Mouse (Mus musculus) myocyte (in vitro differentiated cells): Measurements from ENCODE around the gene Ccdc51. TPM values are rescaled to one million over a fixed set of nuclear protein-coding genes. Genes with fewer than 3 reads are reported as not detected.

Experiments
- H3K27me3 ChIP-seq: one replicate; pipeline ENCODE4 v1.6.1; 2011; ENCODE audit not compliant: control insufficient read depth, insufficient read depth, insufficient read length
- H3K36me3 ChIP-seq: one replicate; pipeline ENCODE4 v1.6.1; 2011; ENCODE audit not compliant: control insufficient read depth, insufficient read depth
- H3K4me2 ChIP-seq: one replicate; pipeline ENCODE4 v1.6.1; 2011; ENCODE audit warnings: low read depth, control low read depth
- H3K4me3 ChIP-seq: one replicate; pipeline ENCODE4 v1.5.1; 2011; ENCODE audit warnings: mild to moderate bottlenecking, control low read depth, moderate library complexity
- H3K79me2 ChIP-seq: one replicate; pipeline ENCODE4 v1.6.1; 2011; ENCODE audit not compliant: control insufficient read depth, insufficient read depth
- H3ac ChIP-seq: one replicate; pipeline ENCODE4 v1.6.1; 2011; ENCODE audit not compliant: control insufficient read depth, insufficient read length
- CEBPB ChIP-seq: IDR thresholded peaks from 2 replicates; pipeline ENCODE4 v1.6.1; 2011; ENCODE audit warnings: mild to moderate bottlenecking, moderate library complexity; ENCODE audit not compliant: poor library complexity, insufficient read depth, severe bottlenecking
- E2F4 ChIP-seq: IDR thresholded peaks from one replicate; pipeline ENCODE4 v1.6.1; 2011; ENCODE audit warnings: mild to moderate bottlenecking, control low read depth, moderate library complexity; ENCODE audit not compliant: insufficient read depth
- MAX ChIP-seq: IDR thresholded peaks from one replicate; pipeline ENCODE4 v1.6.1; 2011; ENCODE audit warnings: low read depth, mild to moderate bottlenecking, control low read depth
- MYOD1 ChIP-seq, 3 experiments: IDR thresholded peaks; one replicate each; pipeline ENCODE4 v1.6.1; 2011; ENCODE audit warnings: control low read depth in 2 of 3, low read depth in 2 of 3, mild to moderate bottlenecking in 2 of 3, moderate library complexity in 1 of 3; ENCODE audit not compliant: insufficient read length in 2 of 3, control insufficient read depth in 1 of 3
- MYOG ChIP-seq, 3 experiments: IDR thresholded peaks; one replicate each; pipeline ENCODE4 v1.6.1; 2011; ENCODE audit warnings: control low read depth in 2 of 3, low read depth in 2 of 3, mild to moderate bottlenecking in 2 of 3; ENCODE audit not compliant: insufficient read length in 2 of 3, control insufficient read depth in 1 of 3, insufficient read depth in 1 of 3
- POLR2A ChIP-seq: IDR thresholded peaks from one replicate; pipeline ENCODE4 v1.6.1; 2011; ENCODE audit warnings: low read depth, mild to moderate bottlenecking, control low read depth, moderate library complexity; ENCODE audit not compliant: insufficient read length
- POLR2AphosphoS2 ChIP-seq: IDR thresholded peaks from one replicate; pipeline ENCODE4 v1.6.1; 2011; ENCODE audit warnings: low read depth, control low read depth; ENCODE audit not compliant: insufficient read length
- REST ChIP-seq: IDR thresholded peaks from one replicate; pipeline ENCODE4 v1.6.1; 2011; ENCODE audit warnings: mild to moderate bottlenecking, control low read depth, moderate library complexity; ENCODE audit not compliant: insufficient read depth, insufficient read length
- SRF ChIP-seq: IDR thresholded peaks from one replicate; pipeline ENCODE4 v1.6.1; 2011; ENCODE audit warnings: low read depth; ENCODE audit not compliant: control insufficient read depth, insufficient read length
- TCF12 ChIP-seq: IDR thresholded peaks from one replicate; pipeline ENCODE4 v1.6.1; 2011; ENCODE audit warnings: mild to moderate bottlenecking, control low read depth; ENCODE audit not compliant: poor library complexity, insufficient read depth, severe bottlenecking
- TCF3 ChIP-seq: IDR thresholded peaks from one replicate; pipeline ENCODE4 v1.6.1; 2011; ENCODE audit warnings: low read depth, control low read depth; ENCODE audit not compliant: insufficient read length
- USF1 ChIP-seq: IDR thresholded peaks from one replicate; pipeline ENCODE4 v1.6.1; 2011; ENCODE audit warnings: low read depth, mild to moderate bottlenecking, control low read depth, moderate library complexity
- polyA plus RNA-seq: library from polyadenylated mRNA; unstranded; fragments of >200 nt; fragmentation: generic; extraction: Trizol; gene quantifications from one replicate; pipeline ENCODE4 v1.2.1, GENCODE M21; 2012; ENCODE audit warnings: missing spikeins

Ccdc51 gene
- polyA plus RNA-seq, 1 experiment: 13.8 TPM

DNA sequence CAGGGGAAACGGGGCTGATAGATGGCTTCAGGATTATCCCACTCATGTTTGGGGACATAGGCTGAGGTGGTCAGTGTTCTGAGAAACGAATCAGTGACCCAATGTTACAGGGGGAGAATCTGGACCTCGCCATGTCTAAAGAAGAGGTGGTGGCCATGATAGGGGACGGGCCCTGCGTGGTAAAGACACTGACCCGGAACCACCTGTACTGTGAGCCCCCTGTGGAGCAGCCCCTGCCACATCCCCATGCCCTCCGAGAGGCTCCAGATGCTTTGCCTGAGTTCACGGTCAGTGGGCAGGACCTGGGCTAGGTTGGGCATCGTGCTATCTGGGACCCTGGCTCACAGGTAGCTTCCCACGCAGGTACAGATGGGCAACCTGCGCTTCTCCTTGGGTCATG is 27.9 kb downstream of the Ccdc51 start:
- no peak for TF ChIP-seq POLR2AphosphoS2
- no peak for TF ChIP-seq CEBPB
- TF ChIP-seq TCF3: no peak
- no peak for TF ChIP-seq POLR2A
- no peak for TF ChIP-seq MYOG (IDR thresholded peaks at IDR 0.05; ENCODE audit: control insufficient read depth in 1 of 3, insufficient read depth in 1 of 3, insufficient read length in 2 of 3, low read depth in 2 of 3)
- TF ChIP-seq TCF12: no peak
- no peak for TF ChIP-seq SRF
- no peak for TF ChIP-seq REST
- no peak for TF ChIP-seq E2F4
- no peak for TF ChIP-seq MYOD1 (IDR thresholded peaks at IDR 0.05; ENCODE audit: control insufficient read depth in 1 of 3, insufficient read length in 2 of 3, low read depth in 2 of 3)
- TF ChIP-seq USF1: no peak
- TF ChIP-seq MAX: no peak
- H3K79me2 ChIP-seq: no peaks in the 10 kb centered on the region
- H3K27me3 ChIP-seq: no peaks in the 10 kb centered on the region
- no peak overlapping the region for H3ac ChIP-seq
- H3K36me3 ChIP-seq: peaks cover 5% of the 10 kb centered on the region
- no peak overlapping the region for H3K4me2 ChIP-seq
- no peak overlapping the region for H3K4me3 ChIP-seq

DNA sequence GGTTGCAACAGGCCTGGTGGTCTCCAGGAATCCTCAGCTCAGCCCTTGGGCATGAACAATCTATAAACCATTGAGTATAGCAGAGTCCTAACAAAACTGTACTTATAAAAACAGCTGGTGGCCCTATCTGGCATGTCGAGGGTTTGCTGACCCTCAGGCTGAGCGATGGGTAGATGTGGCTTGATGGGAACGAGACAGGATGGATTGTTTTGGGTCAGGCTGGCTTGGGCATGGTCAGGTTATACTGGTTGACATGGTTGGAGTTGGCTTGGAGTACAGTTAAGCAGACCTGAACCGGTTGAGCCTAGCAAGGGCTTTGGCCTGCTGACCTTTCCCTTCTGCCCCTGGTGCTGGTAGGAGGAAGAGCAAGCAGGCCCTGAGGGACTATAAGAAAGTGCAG is 28.8 kb downstream of the Ccdc51 start:
- H3K36me3 ChIP-seq: peaks cover 5% of the 10 kb centered on the region
- H3K4me3 ChIP-seq: no peak overlapping the region
- no peak for TF ChIP-seq MYOG (IDR thresholded peaks at IDR 0.05; ENCODE audit: control insufficient read depth in 1 of 3, insufficient read depth in 1 of 3, insufficient read length in 2 of 3, low read depth in 2 of 3)
- TF ChIP-seq SRF: no peak
- no peak for TF ChIP-seq MAX
- TF ChIP-seq E2F4: no peak
- TF ChIP-seq MYOD1 (IDR thresholded peaks at IDR 0.05; ENCODE audit: control insufficient read depth in 1 of 3, insufficient read length in 2 of 3, low read depth in 2 of 3): no peak
- TF ChIP-seq POLR2AphosphoS2: no peak
- no peak for TF ChIP-seq TCF3
- no peak for TF ChIP-seq CEBPB
- TF ChIP-seq TCF12: no peak
- no peak for TF ChIP-seq REST
- no peak for TF ChIP-seq POLR2A
- TF ChIP-seq USF1: no peak
- no peaks in the 10 kb centered on the region for H3K27me3 ChIP-seq
- no peaks in the 10 kb centered on the region for H3K79me2 ChIP-seq
- no peak overlapping the region for H3K4me2 ChIP-seq
- H3ac ChIP-seq: no peak overlapping the region

DNA sequence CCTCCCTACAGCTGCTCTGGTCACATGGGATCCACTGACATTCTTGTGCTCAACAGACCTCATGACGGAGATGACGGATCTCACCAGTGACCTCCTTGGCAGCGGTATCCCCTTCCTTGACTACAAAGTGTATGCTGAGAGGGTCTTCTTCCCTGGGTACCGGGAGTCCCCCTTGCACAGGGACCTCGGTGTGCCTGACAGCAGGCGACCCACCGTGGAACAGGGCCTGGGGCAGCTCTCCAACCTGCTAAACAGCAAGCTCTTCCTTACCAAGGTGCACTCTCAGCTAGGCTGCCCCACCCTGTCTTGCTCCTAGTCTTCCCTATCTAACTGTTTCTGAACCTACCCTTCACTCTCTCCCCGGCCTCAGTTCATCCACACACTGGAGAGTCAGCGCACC is 29.3 kb downstream of the Ccdc51 start:
- Histone ChIP-seq H3K36me3 (peaks cover 5% of the 10 kb centered on the region), H3ac (no peak overlapping the region), H3K4me3 (no peak overlapping the region), H3K4me2 (no peak overlapping the region), H3K79me2 (no peaks in the 10 kb centered on the region), H3K27me3 (no peaks in the 10 kb centered on the region)
- no peak for TF ChIP-seq TCF12
- no peak for TF ChIP-seq USF1
- no peak for TF ChIP-seq E2F4
- TF ChIP-seq MYOD1 (IDR thresholded peaks at IDR 0.05; ENCODE audit: control insufficient read depth in 1 of 3, insufficient read length in 2 of 3, low read depth in 2 of 3): no peak
- no peak for TF ChIP-seq REST
- no peak for TF ChIP-seq MAX
- no peak for TF ChIP-seq SRF
- no peak for TF ChIP-seq MYOG (IDR thresholded peaks at IDR 0.05; ENCODE audit: control insufficient read depth in 1 of 3, insufficient read depth in 1 of 3, insufficient read length in 2 of 3, low read depth in 2 of 3)
- TF ChIP-seq CEBPB: no peak
- TF ChIP-seq POLR2AphosphoS2: no peak
- no peak for TF ChIP-seq TCF3
- no peak for TF ChIP-seq POLR2A

DNA sequence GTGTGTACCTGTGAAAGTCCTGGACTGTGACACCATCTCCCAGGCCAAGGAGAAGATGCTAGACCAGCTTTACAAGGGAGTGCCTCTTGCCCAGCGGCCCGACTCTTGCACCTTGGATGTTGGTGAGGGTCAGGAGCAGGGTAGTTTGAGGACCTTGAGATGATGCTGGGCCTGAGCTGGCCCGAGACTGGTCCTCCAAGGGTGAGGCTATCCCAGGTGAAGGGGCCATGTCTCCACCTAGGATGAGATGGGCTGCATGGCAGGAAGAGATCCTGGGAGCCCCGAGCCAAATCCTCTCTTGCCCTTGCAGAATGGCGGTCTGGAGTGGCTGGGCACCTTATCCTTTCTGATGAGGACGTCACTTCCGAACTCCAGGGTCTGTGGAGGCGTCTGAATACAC is 31.0 kb downstream of the Ccdc51 start:
- no peaks in the 10 kb centered on the region for H3K79me2 ChIP-seq

More for the DNA sequence above, 31.0 kb downstream of the Ccdc51 start:
- Histone ChIP-seq H3K27me3 (no peaks in the 10 kb centered on the region), H3ac (no peak overlapping the region), H3K36me3 (peaks cover 5% of the 10 kb centered on the region), H3K4me2 (no peak overlapping the region), H3K4me3 (no peak overlapping the region)
- TF ChIP-seq CEBPB (no peak), TCF3 (no peak), TCF12 (no peak), USF1 (no peak), MYOG (IDR thresholded peaks at IDR 0.05; ENCODE audit: control insufficient read depth in 1 of 3, insufficient read depth in 1 of 3, insufficient read length in 2 of 3, low read depth in 2 of 3) (no peak), E2F4 (no peak), POLR2A (no peak), POLR2AphosphoS2 (no peak), MAX (no peak), MYOD1 (IDR thresholded peaks at IDR 0.05; ENCODE audit: control insufficient read depth in 1 of 3, insufficient read length in 2 of 3, low read depth in 2 of 3) (no peak), SRF (no peak), REST (no peak)
